Mouse (Mus musculus) embryonic facial prominence, embryonic 15.5 days (tissue): Measurements from ENCODE around the gene Trank1. TPM values are rescaled to one million over a fixed set of nuclear protein-coding genes. Genes with fewer than 3 reads are reported as not detected.

ENCODE experiments used
- ATAC-seq: fragments of 200-750 bp; cut with Nextera tagmentation; 2 replicates; pipeline ENCODE4 v1.8.0; 2017; ENCODE audit warnings: low read depth, moderate TSS enrichment; ENCODE audit not compliant: insufficient number of reproducible peaks, low FRiP score, low TSS enrichment
- H3K27ac ChIP-seq: fragments of 300-500 bp; sonication (generic); replicated peaks from 2 replicates; pipeline ENCODE4 v1.5.1; 2015; ENCODE audit warnings: mild to moderate bottlenecking, inconsistent platforms
- H3K27me3 ChIP-seq: fragments of 300-500 bp; sonication (generic); 2 replicates; pipeline ENCODE4 v1.6.1; 2015; ENCODE audit warnings: inconsistent platforms
- H3K36me3 ChIP-seq: fragments of 300-500 bp; sonication (generic); 2 replicates; pipeline ENCODE4 v1.6.1; 2015; ENCODE audit warnings: mild to moderate bottlenecking, inconsistent platforms
- H3K4me1 ChIP-seq: fragments of 300-500 bp; sonication (generic); 2 replicates; pipeline ENCODE4 v1.6.1; 2015; ENCODE audit warnings: inconsistent platforms
- H3K4me2 ChIP-seq: fragments of 300-500 bp; sonication (generic); replicated peaks from 2 replicates; pipeline ENCODE4 v1.6.1; 2015; ENCODE audit warnings: mild to moderate bottlenecking, inconsistent platforms
- H3K4me3 ChIP-seq: fragments of 300-500 bp; sonication (generic); replicated peaks from 2 replicates; pipeline ENCODE4 v1.5.1; 2015; ENCODE audit warnings: mild to moderate bottlenecking, inconsistent platforms
- H3K9ac ChIP-seq: fragments of 300-500 bp; sonication (generic); 2 replicates; pipeline ENCODE4 v1.6.1; 2015; ENCODE audit warnings: inconsistent platforms
- H3K9me3 ChIP-seq: fragments of 300-500 bp; sonication (generic); replicated peaks from 2 replicates; pipeline ENCODE4 v1.6.1; 2016; ENCODE audit warnings: inconsistent platforms
- WGBS: fragments of 180-500 bp; shearing (Covaris S2); methylation state at CpG from one replicate; pipeline ENCODE4 v1.1.7; 2015; 5-methylcytosine and 5-hydroxymethylcytosine counted together
- polyA plus RNA-seq: library from polyadenylated mRNA; unstranded; fragments of >200 nt; fragmentation: Nextera tagmentation; extraction: Ambion mirVana; gene quantifications from 2 replicates; pipeline ENCODE4 v1.2.1, GENCODE M21; 2015

Gene Trank1
- polyA plus RNA-seq, 1 experiment from 2014 or later, result 0.68 TPM

DNA sequence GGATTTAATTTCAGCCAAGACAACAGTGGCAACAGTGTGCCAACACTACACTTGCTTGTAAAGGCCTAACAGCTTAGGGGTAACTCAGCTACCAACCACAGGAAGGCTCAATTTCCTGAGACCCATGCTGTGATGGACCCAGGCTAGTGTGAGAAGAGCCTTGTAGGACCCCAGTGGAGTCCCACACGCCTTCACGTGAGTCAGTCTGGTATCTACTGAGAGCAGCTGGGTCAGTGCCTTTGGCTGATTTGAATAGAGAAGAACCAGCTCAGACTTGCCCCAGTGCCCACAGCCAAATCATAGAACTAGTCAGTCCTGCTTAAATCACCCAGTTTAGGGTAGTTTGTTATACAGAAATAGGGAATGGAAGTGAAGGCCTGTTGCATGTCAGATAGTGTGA is 86.5 kb downstream of the Trank1 start:
- no peak overlapping the region for H3K9ac ChIP-seq
- no peaks in the 10 kb centered on the region for H3K9me3 ChIP-seq
- H3K36me3 ChIP-seq, result no peaks in the 10 kb centered on the region
- no peak overlapping the region for H3K27ac ChIP-seq
- H3K4me2 ChIP-seq, result no peak overlapping the region
- H3K4me3 ChIP-seq, result no peak overlapping the region
- H3K27me3 ChIP-seq, result no peaks in the 10 kb centered on the region
- no peaks in the 10 kb centered on the region for H3K4me1 ChIP-seq
- no peak for ATAC-seq
- WGBS, result 72% methylated on average over 2 of the region's 2 CpGs

DNA sequence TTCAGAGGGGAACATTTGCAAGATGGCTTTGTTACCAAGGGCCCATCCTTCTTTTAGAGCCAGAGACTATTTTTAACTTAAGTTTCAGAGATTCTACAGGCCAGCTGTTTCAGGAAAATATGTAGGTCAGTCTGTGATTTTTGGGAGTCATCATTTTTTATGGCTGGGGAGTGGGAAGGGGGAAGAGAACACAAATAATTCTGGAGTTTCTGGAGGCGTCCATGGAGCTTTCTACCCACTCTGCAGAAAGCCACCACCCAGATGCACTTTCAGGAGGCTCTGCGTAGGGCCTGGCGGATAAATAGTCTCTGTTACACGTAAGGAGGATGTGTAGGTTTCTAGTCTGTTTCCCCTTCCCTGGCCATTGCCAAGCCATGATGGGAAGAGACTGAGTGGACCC is 88.5 kb downstream of the Trank1 start:
- no peak overlapping the region for H3K27ac ChIP-seq
- ATAC-seq, result no peak
- H3K9me3 ChIP-seq, result no peaks in the 10 kb centered on the region
- H3K36me3 ChIP-seq, result no peaks in the 10 kb centered on the region
- H3K4me2 ChIP-seq, result no peak overlapping the region
- H3K27me3 ChIP-seq, result no peaks in the 10 kb centered on the region
- 81% methylated on average over 4 of the region's 4 CpGs for WGBS
- H3K9ac ChIP-seq, result no peak overlapping the region
- no peaks in the 10 kb centered on the region for H3K4me1 ChIP-seq
- H3K4me3 ChIP-seq, result no peak overlapping the region

DNA sequence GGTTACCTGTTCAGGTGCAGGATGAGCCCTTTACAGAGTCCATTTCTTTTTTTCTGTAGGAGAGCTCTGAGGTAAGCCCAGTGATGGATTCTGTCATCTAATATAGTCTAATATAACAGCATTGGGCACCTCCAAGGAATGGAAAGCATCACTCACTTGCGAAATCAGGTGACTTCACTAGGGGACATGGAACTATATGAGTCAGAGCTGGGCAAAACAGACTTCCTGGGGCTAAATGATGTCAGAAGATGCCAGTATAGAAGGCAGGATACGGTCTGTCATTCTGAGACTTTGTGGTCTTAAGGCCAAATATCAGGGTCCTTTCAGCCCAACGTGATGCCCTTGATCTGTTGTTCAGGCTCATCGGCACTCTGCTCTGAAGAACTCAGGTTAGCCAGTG is 91.6 kb downstream of the Trank1 start:
- no peak for ATAC-seq
- Histone ChIP-seq H3K27me3 (no peaks in the 10 kb centered on the region), H3K36me3 (no peaks in the 10 kb centered on the region), H3K4me1 (0 out of 2 replicates have a peak, but pooled peaks cover 3% of the 10 kb centered on the region), H3K9me3 (no peaks in the 10 kb centered on the region), H3K9ac (no peak overlapping the region), H3K27ac (no peak overlapping the region), H3K4me2 (no peak overlapping the region), H3K4me3 (no peak overlapping the region)
- 93% methylated on average over 4 of the region's 4 CpGs for WGBS

DNA sequence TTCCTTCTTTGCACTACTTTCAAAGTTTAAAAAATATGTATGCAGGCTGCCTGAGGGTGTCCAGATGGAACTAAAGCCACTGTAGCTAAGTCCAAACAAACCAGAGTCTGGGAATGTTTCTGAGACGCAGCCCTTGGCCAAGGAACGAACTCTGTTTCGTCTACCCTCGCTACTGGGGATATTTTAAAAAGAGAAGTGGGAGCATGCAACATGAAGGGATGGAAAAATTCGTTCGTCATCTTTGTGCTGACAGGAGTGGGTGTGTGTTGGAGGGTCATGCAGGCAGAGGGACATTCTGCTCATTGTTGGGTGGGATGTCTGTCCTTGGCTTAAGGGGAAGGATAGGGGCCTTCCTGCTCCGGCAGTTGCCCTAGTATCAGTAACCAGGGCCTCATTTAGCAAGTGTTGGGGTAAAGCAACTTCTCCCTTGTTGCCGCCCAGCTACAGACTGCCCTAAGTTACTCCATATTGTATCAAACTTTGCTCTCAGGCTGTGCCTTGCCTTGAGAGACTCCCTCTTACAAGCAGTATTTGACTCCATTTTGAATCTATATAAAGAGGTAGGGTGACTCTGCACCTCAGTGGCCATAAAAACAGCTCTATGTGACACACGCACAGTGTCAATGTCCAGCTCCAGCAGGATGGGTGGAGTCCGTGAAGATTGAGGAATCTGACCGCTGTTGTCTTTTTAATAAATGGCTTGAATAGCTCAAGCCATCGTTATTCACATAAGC is 93.0 kb downstream of the Trank1 start:
- no peaks in the 10 kb centered on the region for H3K27me3 ChIP-seq
- H3K9ac ChIP-seq, result no peak overlapping the region
- H3K9me3 ChIP-seq, result no peaks in the 10 kb centered on the region
- ATAC-seq, result no peak
- no peaks in the 10 kb centered on the region for H3K36me3 ChIP-seq
- H3K4me2 ChIP-seq, result no peak overlapping the region
- no peak overlapping the region for H3K27ac ChIP-seq
- 75% methylated on average over 12 of the region's 12 CpGs for WGBS
- no peak overlapping the region for H3K4me3 ChIP-seq
- 0 out of 2 replicates have a peak, but pooled peaks cover 3% of the 10 kb centered on the region for H3K4me1 ChIP-seq

DNA sequence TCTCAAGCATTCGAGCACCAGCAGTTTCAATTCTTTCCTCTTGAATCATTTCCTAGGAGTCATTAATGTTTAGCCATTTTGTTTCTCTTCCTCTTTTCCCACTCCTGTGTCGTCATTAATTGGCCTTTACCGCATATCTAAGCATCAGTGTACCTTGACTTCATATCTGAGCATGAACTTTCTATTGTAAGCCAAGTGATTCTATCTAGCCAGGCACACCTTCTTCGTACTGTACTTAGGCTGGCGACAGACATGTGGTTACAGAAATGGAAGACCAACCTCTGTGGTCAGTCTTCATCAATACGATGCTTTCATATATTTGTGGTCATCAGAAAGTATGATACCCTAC is 93.5 kb downstream of the Trank1 start:
- Histone ChIP-seq H3K9me3 (no peaks in the 10 kb centered on the region), H3K4me1 (0 out of 2 replicates have a peak, but pooled peaks cover 3% of the 10 kb centered on the region), H3K27ac (no peak overlapping the region), H3K4me3 (no peak overlapping the region), H3K4me2 (no peak overlapping the region), H3K27me3 (no peaks in the 10 kb centered on the region), H3K36me3 (no peaks in the 10 kb centered on the region), H3K9ac (no peak overlapping the region)
- 86% methylated on average over 6 of the region's 6 CpGs for WGBS
- ATAC-seq, result no peak

DNA sequence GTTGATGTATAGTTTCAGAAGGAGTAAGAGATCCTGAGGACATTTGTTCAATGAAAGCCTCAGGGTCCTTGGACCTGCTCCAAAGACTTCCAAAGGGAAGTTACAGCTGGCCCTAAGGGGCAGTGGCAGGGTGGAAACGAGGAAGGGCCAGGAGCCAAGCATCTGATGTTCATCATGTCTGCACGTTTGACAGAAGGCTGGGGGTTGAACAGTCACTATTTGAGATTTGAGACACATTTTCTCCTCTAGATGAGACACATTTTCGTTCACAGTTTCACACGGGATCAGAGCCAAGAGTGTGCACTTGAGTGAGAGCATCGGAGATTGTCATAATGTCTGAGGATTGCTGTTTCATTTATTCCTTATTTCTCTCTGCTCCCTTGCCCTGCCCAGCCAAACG is 96.5 kb downstream of the Trank1 start:
- Histone ChIP-seq H3K27me3 (no peaks in the 10 kb centered on the region), H3K4me3 (no peak overlapping the region), H3K9ac (no peak overlapping the region), H3K27ac (no peak overlapping the region; the same call in 1 of the 2 replicates), H3K4me1 (0 out of 2 replicates have a peak, but pooled peaks cover 3% of the 10 kb centered on the region), H3K4me2 (no peak overlapping the region), H3K9me3 (no peaks in the 10 kb centered on the region), H3K36me3 (no peaks in the 10 kb centered on the region)
- no peak; the same call in 1 of the 2 replicates for ATAC-seq
- WGBS, result 39% methylated on average over 6 of the region's 6 CpGs

DNA sequence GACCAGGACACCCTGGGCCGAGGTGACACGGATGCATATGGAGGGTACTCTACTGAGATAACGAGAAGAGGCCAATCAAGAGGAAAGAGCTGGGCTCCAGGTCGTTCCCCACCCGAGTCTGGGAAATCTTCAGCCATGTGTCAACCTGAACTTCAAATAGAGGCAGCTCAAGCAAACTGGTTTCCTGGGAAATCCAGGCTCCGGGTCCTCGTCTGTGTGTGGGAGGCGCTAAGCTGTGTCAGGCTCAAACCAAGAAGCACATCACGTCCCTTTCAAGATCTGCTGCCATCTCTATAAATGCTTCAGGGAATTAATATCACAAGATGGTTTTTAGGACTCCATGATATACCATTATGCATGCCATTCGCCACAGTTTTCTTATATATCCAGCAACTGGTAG is 96.9 kb downstream of the Trank1 start:
- no peaks in the 10 kb centered on the region for H3K36me3 ChIP-seq
- H3K4me2 ChIP-seq, result no peak overlapping the region
- no peak overlapping the region for H3K9ac ChIP-seq
- 0 out of 2 replicates have a peak, but pooled peaks cover 3% of the 10 kb centered on the region for H3K4me1 ChIP-seq
- no peak overlapping the region for H3K4me3 ChIP-seq
- no peak for ATAC-seq
- no peaks in the 10 kb centered on the region for H3K9me3 ChIP-seq
- no peak overlapping the region for H3K27ac ChIP-seq
- 76% methylated on average over 10 of the region's 10 CpGs for WGBS
- H3K27me3 ChIP-seq, result no peaks in the 10 kb centered on the region

DNA sequence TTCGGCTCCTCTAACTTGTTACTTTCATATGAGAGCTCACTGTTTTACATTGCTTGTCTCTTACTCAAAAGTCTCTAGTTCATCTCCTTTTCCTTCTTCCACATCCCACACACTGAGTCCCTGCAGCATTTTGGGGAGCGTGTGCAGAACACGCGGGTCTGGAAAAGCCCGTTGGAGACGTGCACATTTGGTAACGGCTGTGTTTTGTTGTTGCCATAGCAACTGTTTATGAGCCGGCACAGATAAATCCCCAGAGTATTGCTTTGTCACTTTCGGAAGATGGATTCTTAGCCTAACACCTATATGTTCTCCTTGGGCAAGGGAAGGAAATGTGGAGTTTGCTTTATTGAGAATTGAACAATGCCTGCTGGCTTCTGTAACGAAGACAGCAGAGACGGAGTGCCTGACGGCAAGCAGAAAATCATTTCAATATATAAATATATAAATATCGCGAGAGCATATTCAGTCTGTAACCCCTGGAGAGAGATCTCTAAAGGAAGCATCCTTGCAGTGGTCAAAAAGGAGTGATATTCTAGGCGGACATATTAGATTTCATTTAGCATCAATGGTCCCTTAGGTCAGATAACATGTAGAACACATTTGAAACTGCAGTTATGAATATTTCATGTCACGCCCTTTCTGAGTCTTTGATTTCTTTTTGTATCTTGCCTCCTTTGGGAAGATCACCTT is 101.1 kb downstream of the Trank1 start:
- H3K4me1 ChIP-seq, result 0 out of 2 replicates have a peak, but pooled peaks cover 3% of the 10 kb centered on the region
- no peaks in the 10 kb centered on the region for H3K9me3 ChIP-seq
- H3K36me3 ChIP-seq, result no peaks in the 10 kb centered on the region
- H3K27me3 ChIP-seq, result no peaks in the 10 kb centered on the region
- H3K4me2 ChIP-seq, result no peak overlapping the region
- WGBS, result 63% methylated on average over 16 of the region's 16 CpGs
- no peak overlapping the region for H3K27ac ChIP-seq
- no peak overlapping the region for H3K4me3 ChIP-seq
- ATAC-seq, result no peak
- H3K9ac ChIP-seq, result no peak overlapping the region

DNA sequence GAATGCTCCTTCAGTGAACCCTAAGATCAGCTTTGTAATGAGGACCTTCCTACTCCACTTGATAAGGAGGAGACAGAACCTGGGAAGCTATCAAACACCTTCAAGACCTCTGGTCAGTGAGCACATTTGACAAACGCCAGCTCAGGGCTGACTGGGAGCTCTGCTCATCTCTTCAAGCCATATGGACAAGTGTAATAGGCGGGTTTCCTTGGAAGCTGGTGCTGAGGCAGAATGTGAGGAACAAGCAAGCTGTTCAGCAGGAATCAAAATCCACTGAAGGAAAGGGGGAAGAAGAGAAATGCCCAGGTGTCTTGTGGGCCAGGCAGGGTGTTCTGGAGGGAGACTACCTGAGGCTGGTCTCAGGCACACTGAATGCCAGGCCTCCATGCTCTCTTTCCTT is 110.3 kb downstream of the Trank1 start:
- H3K9me3 ChIP-seq, result no peaks in the 10 kb centered on the region
- no peaks in the 10 kb centered on the region for H3K27me3 ChIP-seq
- WGBS, result 81% methylated on average over 2 of the region's 2 CpGs
- H3K4me2 ChIP-seq, result no peak overlapping the region
- no peak overlapping the region for H3K4me3 ChIP-seq
- no peaks in the 10 kb centered on the region for H3K36me3 ChIP-seq
- H3K9ac ChIP-seq, result no peak overlapping the region
- no peak overlapping the region for H3K27ac ChIP-seq
- no peaks in the 10 kb centered on the region for H3K4me1 ChIP-seq
- ATAC-seq, result no peak

DNA sequence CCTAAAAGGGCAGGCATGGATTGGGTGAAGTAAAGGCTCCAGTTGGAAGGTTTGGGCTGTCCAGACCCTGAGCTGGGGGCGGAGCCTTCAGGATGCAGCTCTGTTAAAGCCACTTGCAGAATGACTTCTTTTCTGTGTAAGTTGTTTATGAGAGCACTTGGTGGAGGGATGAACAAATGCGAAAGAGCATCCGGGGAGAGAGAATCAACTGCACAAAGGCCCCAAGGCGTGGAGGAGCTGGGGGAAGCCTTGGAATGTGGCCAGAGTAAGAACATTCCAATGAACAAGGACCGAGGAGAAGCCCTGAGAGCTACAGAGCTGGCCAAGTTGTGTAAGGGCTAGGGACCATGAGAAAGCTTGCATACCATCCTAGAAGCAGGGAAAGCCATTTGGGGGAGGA is 111.0 kb downstream of the Trank1 start:
- Histone ChIP-seq H3K27ac (no peak overlapping the region), H3K9ac (no peak overlapping the region), H3K4me1 (no peaks in the 10 kb centered on the region), H3K9me3 (no peaks in the 10 kb centered on the region), H3K36me3 (no peaks in the 10 kb centered on the region), H3K4me2 (no peak overlapping the region), H3K4me3 (no peak overlapping the region), H3K27me3 (no peaks in the 10 kb centered on the region)
- WGBS, result 40% methylated on average over 5 of the region's 5 CpGs
- no peak for ATAC-seq

DNA sequence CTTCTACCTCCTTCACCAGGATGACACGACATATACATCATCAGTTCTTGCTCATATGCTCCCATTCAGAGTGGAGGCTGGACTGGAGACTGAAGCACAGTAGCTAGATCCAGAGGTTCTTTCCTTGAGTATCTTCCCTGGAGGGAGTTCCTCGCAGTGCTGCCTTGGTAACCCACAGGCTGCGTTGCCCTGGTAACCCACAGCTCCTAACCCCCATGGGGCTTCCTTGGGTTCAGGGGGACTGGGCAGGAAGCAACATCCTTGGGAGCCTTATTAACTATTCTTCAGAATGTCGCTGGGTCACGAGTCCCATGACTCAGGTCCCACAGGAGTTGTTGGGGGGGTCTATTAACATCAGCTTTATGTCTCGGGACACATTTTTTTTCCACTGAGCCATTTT is 113.6 kb downstream of the Trank1 start:
- 58% methylated on average over 6 of the region's 6 CpGs for WGBS
- H3K9ac ChIP-seq, result no peak overlapping the region
- H3K36me3 ChIP-seq, result no peaks in the 10 kb centered on the region
- H3K27ac ChIP-seq, result no peak overlapping the region
- H3K9me3 ChIP-seq, result no peaks in the 10 kb centered on the region
- ATAC-seq, result no peak
- H3K4me1 ChIP-seq, result no peaks in the 10 kb centered on the region
- H3K4me2 ChIP-seq, result no peak overlapping the region
- H3K27me3 ChIP-seq, result no peaks in the 10 kb centered on the region
- no peak overlapping the region for H3K4me3 ChIP-seq

DNA sequence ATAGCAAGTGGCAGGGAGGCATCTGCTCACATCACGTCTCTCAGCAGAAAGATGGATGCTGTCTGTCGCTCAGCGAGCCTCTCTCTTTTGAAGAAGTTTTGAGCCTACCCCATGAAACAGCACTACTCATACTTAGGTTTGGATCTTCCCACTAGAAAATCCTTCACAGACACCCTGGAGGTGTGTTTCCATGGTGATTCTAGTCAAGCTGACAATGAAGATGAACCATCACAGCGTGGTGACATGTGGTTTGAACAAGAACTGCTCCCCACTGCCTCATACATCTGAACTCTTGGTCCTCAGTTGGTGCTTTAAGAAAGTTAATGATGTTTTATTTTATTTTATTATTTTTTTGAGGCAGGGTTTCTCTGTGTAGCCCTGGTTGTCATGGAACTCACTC is 114.4 kb downstream of the Trank1 start:
- Histone ChIP-seq H3K9me3 (no peaks in the 10 kb centered on the region), H3K36me3 (no peaks in the 10 kb centered on the region), H3K4me1 (no peaks in the 10 kb centered on the region), H3K27ac (no peak overlapping the region), H3K9ac (no peak overlapping the region), H3K4me3 (no peak overlapping the region), H3K4me2 (no peak overlapping the region), H3K27me3 (no peaks in the 10 kb centered on the region)
- 73% methylated on average over 4 of the region's 4 CpGs for WGBS
- no peak for ATAC-seq
